Mouse (Mus musculus): ENCODE results near the gene Trim7.
A peak's percentile ranks its signal among the peaks of the same experiment; 100 is the strongest.
"Not testable (repeated sequence)": the region's sequence is repeated elsewhere in the genome, so short reads cannot be mapped to it uniquely, and the experiment has no call there.

The Trim7 gene

GRCm38 (mm10) chr11:48850240-48850639, 24.3 kb downstream of the Trim7 start:
- no peak for DNase-seq (ENCODE audit: low spot score)

- no peak for DNase-seq (ENCODE audit: low spot score)
These were observed 25.5 kb downstream of the Trim7 start for GRCm38 (mm10) chr11:48851270-48851995.

GRCm38 (mm10) chr11:48852190-48852589, 26.2 kb downstream of the Trim7 start:
- DNase-seq (ENCODE audit: low spot score): no peak

- no peak for DNase-seq (ENCODE audit: low spot score)
These were observed 26.9 kb downstream of the Trim7 start for GRCm38 (mm10) chr11:48852624-48853473.

- DNase-seq (ENCODE audit: low spot score): peak; percentile 97
These were observed 27.7 kb downstream of the Trim7 start for GRCm38 (mm10) chr11:48853474-48854180.

GRCm38 (mm10) chr11:48859014-48859413, 33.1 kb downstream of the Trim7 start:
- no peak for DNase-seq (ENCODE audit: low spot score)

GRCm38 (mm10) chr11:48862784-48863319, 36.9 kb downstream of the Trim7 start:
- no peak for DNase-seq (ENCODE audit: low spot score)

- no peak for DNase-seq (ENCODE audit: low spot score)
These were observed 37.9 kb downstream of the Trim7 start for GRCm38 (mm10) chr11:48863808-48864207.

GRCm38 (mm10) chr11:48866481-48866880, 40.5 kb downstream of the Trim7 start:
- no peak for DNase-seq (ENCODE audit: low spot score)

- no peak for DNase-seq (ENCODE audit: low spot score)
These were observed 43.6 kb downstream of the Trim7 start for GRCm38 (mm10) chr11:48869380-48870110.

- no peak for DNase-seq (ENCODE audit: low spot score)
These were observed 44.8 kb downstream of the Trim7 start for GRCm38 (mm10) chr11:48870781-48871180.

GRCm38 (mm10) chr11:48871201-48871772, 45.3 kb downstream of the Trim7 start, which contains the start of gene Irgm1:
Gene Irgm1 (minus strand): TSS chr11:48871683.
- DNase-seq (ENCODE audit: low spot score): no peak

- no peak for DNase-seq (ENCODE audit: low spot score)
These were observed 46.0 kb downstream of the Trim7 start for GRCm38 (mm10) chr11:48871817-48872541.

GRCm38 (mm10) chr11:48872695-48873300, 46.9 kb downstream of the Trim7 start:
- no peak for DNase-seq (ENCODE audit: low spot score)

GRCm38 (mm10) chr11:48873591-48874290, 47.8 kb downstream of the Trim7 start:
- DNase-seq (ENCODE audit: low spot score): no peak

- DNase-seq (ENCODE audit: low spot score): no peak
These were observed 48.5 kb downstream of the Trim7 start for GRCm38 (mm10) chr11:48874465-48874864.

GRCm38 (mm10) chr11:48875343-48875837, 49.5 kb downstream of the Trim7 start:
- DNase-seq (ENCODE audit: low spot score): not testable (repeated sequence)

GRCm38 (mm10) chr11:48876680-48877079, 50.7 kb downstream of the Trim7 start:
- DNase-seq (ENCODE audit: low spot score): no peak

- no peak for DNase-seq (ENCODE audit: low spot score)
These were observed 73.0 kb downstream of the Trim7 start for GRCm38 (mm10) chr11:48898812-48899431.

Data from layer of hippocampus, adult 9-10 months (tissue).